23 mouse cellular contexts compared by ENCODE assay signal in the genomic region with DNA sequence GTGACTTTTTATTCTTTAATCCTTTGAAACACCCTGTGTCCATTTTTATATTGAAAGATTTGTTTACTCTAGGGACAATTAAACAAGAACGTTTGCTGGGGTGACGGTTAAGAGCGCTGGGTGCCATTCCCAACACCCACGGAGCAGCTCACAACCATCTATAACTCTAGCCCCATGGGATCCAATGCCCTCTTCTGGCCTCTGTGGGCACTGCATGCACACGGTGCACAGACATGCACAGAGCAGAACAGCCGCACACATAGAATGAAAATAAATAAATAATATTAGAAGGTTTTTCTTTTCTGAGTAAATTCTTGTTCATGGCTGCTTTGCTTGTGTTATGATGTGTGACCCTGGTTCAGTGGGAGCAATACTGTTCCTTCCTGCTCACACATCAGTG. TPM values are rescaled to one million over a fixed set of nuclear protein-coding genes. Genes with fewer than 3 reads are reported as not detected.
A peak's percentile ranks its signal among the peaks of the same experiment; 100 is the strongest.
DNase-seq lines count a peak whose midpoint lies in the region; ATAC-seq and TF ChIP-seq lines count a peak whose summit lies in the region.
"Had no signal": no experiment of that assay in that cellular context is flagged by ENCODE, and none has a peak within 500 bp of the region (broad histone marks: within the 10 kb centered on the region; RNA-seq: fewer than 3 reads in every experiment).

No protein-coding gene starts in this region.

- no peak for DNase-seq in heart, adult 18-20 months
- DNase-seq in liver, embryonic 14.5 days (ENCODE audit: low read depth in 3 of 3, low spot score in 3 of 3) = no peak
- no peak for DNase-seq in liver, embryonic 11.5 days (ENCODE audit: low spot score)
- DNase-seq in urinary bladder, postnatal 14 days (ENCODE audit: low spot score) = no peak
- DNase-seq: adrenal gland, adult 8-10 months; cerebellum, adult 11-12 months; cerebellum, postnatal 36 days; forebrain, postnatal 0 days; gastrocnemius, postnatal 10 days; heart, postnatal 14 days; kidney, postnatal 10 days had no signal

- peaks cover 5% of the 10 kb centered on the region; the same call in 1 of the 2 replicates for H3K36me3 ChIP-seq in heart, embryonic 14.5 days (ENCODE audit: control insufficient read depth, insufficient read depth, low read length)
- no peaks in the 10 kb centered on the region for H3K36me3 ChIP-seq in liver, embryonic 14.5 days (replicated peaks; ENCODE audit: control insufficient read depth, insufficient read depth, low read depth)
- H3K36me3 ChIP-seq in liver, embryonic 11.5 days (ENCODE audit: control insufficient read depth, insufficient read depth, low read length) = peaks cover 3% of the 10 kb centered on the region; the same call in 1 of the 2 replicates
- H3K36me3 ChIP-seq in ES-Bruce4 (ENCODE audit: control insufficient read depth, insufficient read depth, low read length, poor library complexity, severe bottlenecking) = no peaks in the 10 kb centered on the region
- H3K36me3 ChIP-seq: limb, embryonic 10.5 days; neural tube, embryonic 13.5 days had no signal

- TF ChIP-seq CTCF in liver, embryonic 14.5 days (IDR thresholded peaks at IDR 0.05; ENCODE audit: low read depth) = peak; percentile 54
- peak; percentile 59 for TF ChIP-seq CTCF in ES-Bruce4 (IDR thresholded peaks at IDR 0.05; ENCODE audit: low read depth, low read length)
- 0 out of 2 replicates have a peak, but pooled peaks have one; percentile 31 for TF ChIP-seq CTCF in bone marrow, adult 2 months (IDR thresholded peaks at IDR 0.05; ENCODE audit: control insufficient read depth, insufficient read depth, low read length)

- ATAC-seq in heart, embryonic 14.5 days (ENCODE audit: insufficient number of reproducible peaks, insufficient read depth, low FRiP score, low read depth) = no peak
- ATAC-seq in liver, embryonic 14.5 days (ENCODE audit: insufficient read depth) = no peak
- no peak for ATAC-seq in liver, embryonic 11.5 days (replicated peaks; ENCODE audit: low FRiP score)
- ATAC-seq: forebrain, postnatal 0 days; intestine, embryonic 16.5 days had no signal

- 90% methylated on average over 6 of the region's 6 CpGs for WGBS in heart, embryonic 14.5 days
- 82% methylated on average over 6 of the region's 6 CpGs for WGBS in liver, embryonic 14.5 days (ENCODE audit: insufficient replicate concordance)
- WGBS in liver, embryonic 11.5 days = 84% methylated on average over 6 of the region's 6 CpGs
- WGBS in bone marrow, adult 2 months = 88% methylated on average over 6 of the region's 6 CpGs

- no peak overlapping the region for H3K4me3 ChIP-seq in heart, embryonic 14.5 days (ENCODE audit: control insufficient read depth in 1 of 2, insufficient read depth in 1 of 2, low read depth in 1 of 2, low read length in 2 of 2)
- H3K4me3 ChIP-seq in liver, embryonic 14.5 days (ENCODE audit: insufficient read depth in 1 of 2, low read depth in 2 of 2, low read length in 2 of 2) = no peak overlapping the region
- no peak overlapping the region for H3K4me3 ChIP-seq in liver, embryonic 11.5 days (ENCODE audit: low read depth, low read length)
- no peak overlapping the region for H3K4me3 ChIP-seq in ES-Bruce4 (ENCODE audit: low read depth, low read length)
- H3K4me3 ChIP-seq in bone marrow, adult 2 months (replicated peaks; ENCODE audit: control insufficient read depth, low read depth, low read length) = no peak overlapping the region
- H3K4me3 ChIP-seq: left cerebral cortex, adult 2 months; limb, embryonic 10.5 days; neural tube, embryonic 13.5 days had no signal

- peaks cover 27 to 34% of the 10 kb centered on the region in 2 experiments for H3K4me1 ChIP-seq in heart, embryonic 14.5 days (ENCODE audit: control insufficient read depth in 2 of 2, insufficient read depth in 2 of 2, low read length in 2 of 2)
- peaks cover 0 to 6% of the 10 kb centered on the region in 2 experiments; a peak in 2 of 4 replicates for H3K4me1 ChIP-seq in liver, embryonic 14.5 days (replicated peaks; ENCODE audit: control insufficient read depth in 2 of 2, insufficient read depth in 2 of 2, low read length in 1 of 2)
- H3K4me1 ChIP-seq in liver, embryonic 11.5 days (replicated peaks; ENCODE audit: control insufficient read depth, insufficient read depth, low read length) = peaks cover 4% of the 10 kb centered on the region
- no peaks in the 10 kb centered on the region for H3K4me1 ChIP-seq in ES-Bruce4 (ENCODE audit: control insufficient read depth, insufficient read depth, low read length)
- H3K4me1 ChIP-seq in bone marrow, adult 2 months (ENCODE audit: control insufficient read depth, insufficient read depth, low read length) = no peaks in the 10 kb centered on the region
- H3K4me1 ChIP-seq: limb, embryonic 10.5 days had no signal

- H3K27me3 ChIP-seq in heart, embryonic 14.5 days (ENCODE audit: control insufficient read depth, insufficient read depth, low read length) = no peaks in the 10 kb centered on the region
- no peaks in the 10 kb centered on the region for H3K27me3 ChIP-seq in liver, embryonic 14.5 days (ENCODE audit: control insufficient read depth, insufficient read depth, low read length)
- H3K27me3 ChIP-seq in liver, embryonic 11.5 days (replicated peaks; ENCODE audit: control insufficient read depth, insufficient read depth, low read length) = no peaks in the 10 kb centered on the region
- H3K27me3 ChIP-seq in ES-Bruce4 (ENCODE audit: control insufficient read depth, insufficient read depth, low read length, poor library complexity, severe bottlenecking) = no peaks in the 10 kb centered on the region

- no peak overlapping the region for H3K4me2 ChIP-seq in heart, embryonic 14.5 days (ENCODE audit: low read length)
- no peak overlapping the region for H3K4me2 ChIP-seq in liver, embryonic 14.5 days (ENCODE audit: low read depth)
- H3K4me2 ChIP-seq in liver, embryonic 11.5 days = no peak overlapping the region
- H3K4me2 ChIP-seq: hindbrain, embryonic 14.5 days; midbrain, embryonic 11.5 days; neural tube, embryonic 13.5 days had no signal

- TF ChIP-seq EP300 in liver, embryonic 14.5 days (IDR thresholded peaks at IDR 0.05; ENCODE audit: low read depth) = no peak
- no peak for TF ChIP-seq EP300 in ES-Bruce4 (IDR thresholded peaks at IDR 0.05; ENCODE audit: insufficient read depth, low read depth, low read length)

- H3K27ac ChIP-seq in heart, embryonic 14.5 days (replicated peaks in 1 of 2; ENCODE audit: control insufficient read depth in 1 of 2, insufficient read depth in 1 of 2, low read depth in 2 of 2, low read length in 2 of 2) = peak overlapping the region; percentile 15 to 63
- no peak overlapping the region for H3K27ac ChIP-seq in liver, embryonic 14.5 days
- H3K27ac ChIP-seq in liver, embryonic 11.5 days (ENCODE audit: low read depth, low read length) = no peak overlapping the region
- H3K27ac ChIP-seq in ES-Bruce4 (ENCODE audit: insufficient read depth, low read length) = no peak overlapping the region
- H3K27ac ChIP-seq in bone marrow, adult 2 months (ENCODE audit: control insufficient read depth, insufficient read depth, low read depth, low read length, poor library complexity) = no peak overlapping the region
- H3K27ac ChIP-seq: hindbrain, embryonic 14.5 days; left cerebral cortex, adult 2 months; limb, embryonic 10.5 days; macrophage; neural tube, embryonic 13.5 days had no signal

- 0 out of 2 replicates have a peak, but pooled peaks cover 9% of the 10 kb centered on the region for H3K9me3 ChIP-seq in heart, embryonic 14.5 days (ENCODE audit: control insufficient read depth, low read length)
- H3K9me3 ChIP-seq in liver, embryonic 14.5 days (ENCODE audit: control insufficient read depth, low read length) = no peaks in the 10 kb centered on the region; the same call in 1 of the 2 replicates
- peaks cover 3% of the 10 kb centered on the region for H3K9me3 ChIP-seq in liver, embryonic 11.5 days (ENCODE audit: control insufficient read depth, low read length)
- peaks cover 6% of the 10 kb centered on the region; the same call in 1 of the 2 replicates for H3K9me3 ChIP-seq in ES-Bruce4 (replicated peaks; ENCODE audit: control insufficient read depth, insufficient read depth, low read length, poor library complexity, severe bottlenecking)
- H3K9me3 ChIP-seq: limb, embryonic 10.5 days; neural tube, embryonic 13.5 days had no signal

- no peak overlapping the region for H3K9ac ChIP-seq in heart, embryonic 14.5 days (ENCODE audit: low read length)
- H3K9ac ChIP-seq in liver, embryonic 14.5 days (replicated peaks) = no peak overlapping the region
- no peak overlapping the region for H3K9ac ChIP-seq in liver, embryonic 11.5 days (ENCODE audit: low read depth, low read length)
- no peak overlapping the region for H3K9ac ChIP-seq in ES-Bruce4 (ENCODE audit: low read depth, poor library complexity, severe bottlenecking)
- H3K9ac ChIP-seq: forebrain, postnatal 0 days; hindbrain, embryonic 14.5 days; neural tube, embryonic 13.5 days had no signal

- no peak for TF ChIP-seq POLR2A in ES-Bruce4 (IDR thresholded peaks at IDR 0.05; ENCODE audit: insufficient read depth, low read length)
- TF ChIP-seq POLR2A in bone marrow, adult 2 months (IDR thresholded peaks at IDR 0.05; ENCODE audit: borderline replicate concordance, control insufficient read depth, low read depth, low read length) = no peak

RNA-seq across cellular contexts. Expression of a gene that starts 34.4 kb away (rescaled TPM):
- polyA plus RNA-seq in heart, embryonic 14.5 days (2014; fragmentation: Nextera tagmentation; extraction: Ambion mirVana) = 172 and 177 TPM in 2 replicates
- total RNA-seq in heart, adult 18-20 months (2021) = 10 to 100 TPM; 75.6 to 79.8 TPM
- not detected in 2 replicates for polyA plus RNA-seq in liver, embryonic 14.5 days (2012; rRNA removed)
- not detected in 2 replicates for polyA plus RNA-seq in liver, embryonic 14.5 days (2014; fragmentation: Nextera tagmentation; extraction: Ambion mirVana)
- polyA plus RNA-seq in liver, embryonic 11.5 days (2014; fragmentation: Nextera tagmentation; extraction: Ambion mirVana) = 1.0 and 2.1 TPM in 2 replicates
- not detected in 2 replicates for polyA plus RNA-seq in ES-Bruce4 (2011; ENCODE audit: insufficient read depth, insufficient read length, low read depth, missing spikeins)
- not detected in 2 replicates for polyA plus RNA-seq in bone marrow, adult 2 months (2011; ENCODE audit: insufficient read depth, insufficient read length, low replicate concordance, missing spikeins)
- total RNA-seq: adrenal gland, adult 8-10 months; gastrocnemius, postnatal 10 days; layer of hippocampus, adult 8-10 months; left cerebral cortex, adult 2 months had no signal
- polyA plus RNA-seq: forebrain, postnatal 0 days; hindbrain, embryonic 14.5 days; liver, embryonic 16.5 days; macrophage; midbrain, embryonic 11.5 days had no signal

RNA-seq across cellular contexts. Expression of a gene that starts 37.7 kb away (rescaled TPM):
- 4.2 and 5.0 TPM in 2 replicates for polyA plus RNA-seq in heart, embryonic 14.5 days (2014; fragmentation: Nextera tagmentation; extraction: Ambion mirVana)
- total RNA-seq in heart, adult 18-20 months (2021) = 1 to 10 TPM in 1 of 2 experiments, under 1 TPM in 1; 0.37 to 1.1 TPM
- polyA plus RNA-seq in liver, embryonic 14.5 days (2012; rRNA removed) = 12.2 and 13.8 TPM in 2 replicates
- 2.7 and 3.3 TPM in 2 replicates for polyA plus RNA-seq in liver, embryonic 14.5 days (2014; fragmentation: Nextera tagmentation; extraction: Ambion mirVana)
- polyA plus RNA-seq in liver, embryonic 11.5 days (2014; fragmentation: Nextera tagmentation; extraction: Ambion mirVana) = 8.6 and 8.7 TPM in 2 replicates
- polyA plus RNA-seq in ES-Bruce4 (2011; ENCODE audit: insufficient read depth, insufficient read length, low read depth, missing spikeins) = 43.0 and 43.2 TPM in 2 replicates
- 30.8 and 50.8 TPM in 2 replicates for polyA plus RNA-seq in bone marrow, adult 2 months (2011; ENCODE audit: insufficient read depth, insufficient read length, low replicate concordance, missing spikeins)

RNA-seq across cellular contexts. Expression of a gene that starts 53.6 kb away (rescaled TPM):
- polyA plus RNA-seq in heart, embryonic 14.5 days (2014; fragmentation: Nextera tagmentation; extraction: Ambion mirVana) = 5.2 and 8.0 TPM in 2 replicates
- total RNA-seq in heart, adult 18-20 months (2021) = 10 to 100 TPM; 15.3 to 16.5 TPM
- 6.3 and 6.4 TPM in 2 replicates for polyA plus RNA-seq in liver, embryonic 14.5 days (2012; rRNA removed)
- polyA plus RNA-seq in liver, embryonic 14.5 days (2014; fragmentation: Nextera tagmentation; extraction: Ambion mirVana) = 0.94 and 1.7 TPM in 2 replicates
- polyA plus RNA-seq in liver, embryonic 11.5 days (2014; fragmentation: Nextera tagmentation; extraction: Ambion mirVana) = 3.2 and 3.4 TPM in 2 replicates
- 7.8 and 8.7 TPM in 2 replicates for polyA plus RNA-seq in ES-Bruce4 (2011; ENCODE audit: insufficient read depth, insufficient read length, low read depth, missing spikeins)
- polyA plus RNA-seq in bone marrow, adult 2 months (2011; ENCODE audit: insufficient read depth, insufficient read length, low replicate concordance, missing spikeins) = 43.0 and 63.9 TPM in 2 replicates

Comparison
In these comparisons a context has a peak if more than half of its experiments do, and no peak if none do; other contexts are left out.
1. H3K27ac ChIP-seq: peak in heart, embryonic 14.5 days (2 of 2); none in liver, embryonic 14.5 days (single experiment), liver, embryonic 11.5 days (single experiment), ES-Bruce4 (single experiment) and bone marrow, adult 2 months (single experiment).
2. RNA of a gene that starts 34.4 kb away (polyA plus RNA-seq): 172 to 177 TPM in heart, embryonic 14.5 days; 1.0 to 2.1 TPM in liver, embryonic 11.5 days, not detected in ES-Bruce4, not detected in liver, embryonic 14.5 days and not detected in bone marrow, adult 2 months; every median in the first group is over 10 times any median in the second.
3. Peak in every context shown above with its lines, with median percentiles within 50 percentile points of each other: CTCF ChIP-seq.